Mouse (Mus musculus): ENCODE measurements around the gene Gimap4.

The Gimap4 gene

DNA sequence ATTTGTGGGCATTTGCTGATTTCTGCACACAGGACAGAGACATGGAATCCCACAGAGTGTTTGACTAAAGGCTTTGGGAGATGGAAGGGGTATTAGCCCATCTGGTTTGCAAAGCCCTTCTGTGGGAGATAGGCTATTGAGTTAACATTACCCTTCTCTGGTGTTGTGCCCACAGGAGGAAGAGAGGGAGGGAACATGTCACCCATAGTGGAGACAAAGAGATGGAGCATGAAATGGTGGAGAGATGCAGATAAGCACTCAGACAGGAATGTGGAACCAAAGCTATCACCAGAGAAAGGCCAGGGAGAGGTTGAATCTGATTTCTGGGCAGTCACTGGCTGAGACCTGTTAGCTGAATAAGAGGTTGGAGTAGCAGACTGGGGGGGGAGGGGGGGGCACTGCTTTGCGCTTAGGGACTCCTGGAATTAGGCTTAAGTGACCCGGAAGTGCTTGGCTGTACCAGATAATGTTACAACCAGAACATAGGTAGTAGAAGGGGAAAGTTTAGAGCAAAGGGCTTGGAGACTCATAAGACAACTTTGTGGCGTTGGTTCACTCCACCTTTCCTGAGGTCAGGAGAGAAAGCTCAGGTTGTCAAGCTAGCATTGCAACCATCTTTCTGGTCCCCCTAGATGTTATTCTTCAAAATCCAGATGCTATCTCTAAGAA is 56.3 kb downstream of the Gimap4 start:
- peaks cover 17% of the 10 kb centered on the region for H3K36me3 ChIP-seq (ENCODE audit: control insufficient read depth, insufficient read depth, low read length, poor library complexity, severe bottlenecking)
- no peaks in the 10 kb centered on the region for H3K27me3 ChIP-seq (ENCODE audit: control insufficient read depth, insufficient read depth, low read length, poor library complexity, severe bottlenecking)
- no peak for DNase-seq (ENCODE audit: low read depth, low spot score)

DNA sequence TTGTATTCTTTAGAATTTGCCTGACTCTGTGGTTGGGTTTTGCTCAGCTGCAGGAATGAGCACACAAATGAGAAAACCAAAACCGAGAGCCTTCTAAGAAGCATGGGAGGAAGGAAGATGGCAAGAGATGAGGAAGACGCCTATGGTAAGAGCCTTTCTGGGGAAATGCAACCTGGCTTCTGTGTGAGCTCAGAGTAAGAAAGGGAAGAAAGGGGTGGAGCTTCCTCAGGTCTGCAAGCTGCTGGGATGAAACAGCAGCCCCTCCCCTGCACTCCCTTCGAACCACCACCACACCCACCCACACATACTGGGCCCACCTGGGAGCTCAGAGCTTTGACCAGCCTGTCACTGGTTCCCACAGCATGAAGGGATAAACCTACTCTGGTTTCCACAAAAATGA is 56.9 kb downstream of the Gimap4 start:
- Histone ChIP-seq H3K36me3 (ENCODE audit: control insufficient read depth, insufficient read depth, low read length, poor library complexity, severe bottlenecking) (peaks cover 15% of the 10 kb centered on the region), H3K27me3 (ENCODE audit: control insufficient read depth, insufficient read depth, low read length, poor library complexity, severe bottlenecking) (no peaks in the 10 kb centered on the region)
- no peak for DNase-seq (ENCODE audit: low read depth, low spot score)
